Mouse (Mus musculus) MN1 (cell line): ENCODE measurements around the gene Sec24a.
A peak's percentile ranks its signal among the peaks of the same experiment; 100 is the strongest.
"Not testable (repeated sequence)": the region's sequence is repeated elsewhere in the genome, so short reads cannot be mapped to it uniquely, and the experiment has no call there.

Source experiments
- DNase-seq: peaks from one replicate; pipeline ENCODE4 v3.0.0-alpha.2; 2016; ENCODE audit warnings: low spot score

Sec24a gene

GRCm38 (mm10) chr11:51759941-51760657, 3.3 kb downstream of the Sec24a start:
- DNase-seq, result no peak

DNA sequence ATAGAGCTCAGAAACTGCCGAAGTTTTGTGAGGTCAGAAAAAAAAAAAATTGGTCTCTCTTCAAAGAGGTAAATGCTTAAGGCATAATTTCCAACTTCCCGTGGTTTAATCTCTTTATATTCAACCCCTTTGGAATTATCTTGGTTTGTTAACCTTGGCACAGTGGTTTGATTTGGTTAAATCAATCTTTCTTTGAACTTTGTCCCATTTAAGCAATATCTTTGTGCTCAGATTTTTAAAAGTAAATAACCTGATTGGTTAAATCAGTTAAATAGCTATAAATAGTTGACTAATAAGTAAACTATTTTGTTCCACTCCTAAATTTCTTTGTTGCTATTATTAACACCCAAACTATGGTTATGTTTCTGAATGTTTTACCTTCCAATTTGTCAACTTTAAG, 4.2 kb downstream of the Sec24a start:
- no peak for DNase-seq

DNA sequence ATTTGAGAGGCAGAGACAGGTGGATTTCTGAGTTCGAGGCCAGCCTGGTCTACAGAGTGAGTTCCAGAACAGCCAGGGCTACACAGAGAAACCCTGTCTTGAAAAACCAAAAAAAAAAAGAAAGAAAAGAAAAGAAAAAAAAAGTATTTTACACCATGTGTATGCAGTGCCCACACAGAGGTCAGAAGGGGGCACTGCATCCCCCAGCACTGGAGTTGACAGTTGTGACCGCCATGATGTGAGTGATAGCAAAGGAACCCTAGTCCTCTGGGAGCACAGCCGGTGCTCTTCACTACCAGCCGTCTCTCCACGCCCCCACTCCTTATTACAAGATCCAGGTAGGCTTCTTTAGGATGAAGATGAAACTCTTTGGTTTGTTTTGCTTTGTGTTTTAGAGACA, 5.2 kb downstream of the Sec24a start:
- DNase-seq, result not testable (repeated sequence)

GRCm38 (mm10) chr11:51757625-51758024, 5.8 kb downstream of the Sec24a start:
- DNase-seq, result no peak

GRCm38 (mm10) chr11:51757023-51757422, 6.4 kb downstream of the Sec24a start:
- no peak for DNase-seq

- DNase-seq, result peak; percentile 99
Observed at GRCm38 (mm10) chr11:51756352-51756771, 7.1 kb downstream of the Sec24a start.

DNA sequence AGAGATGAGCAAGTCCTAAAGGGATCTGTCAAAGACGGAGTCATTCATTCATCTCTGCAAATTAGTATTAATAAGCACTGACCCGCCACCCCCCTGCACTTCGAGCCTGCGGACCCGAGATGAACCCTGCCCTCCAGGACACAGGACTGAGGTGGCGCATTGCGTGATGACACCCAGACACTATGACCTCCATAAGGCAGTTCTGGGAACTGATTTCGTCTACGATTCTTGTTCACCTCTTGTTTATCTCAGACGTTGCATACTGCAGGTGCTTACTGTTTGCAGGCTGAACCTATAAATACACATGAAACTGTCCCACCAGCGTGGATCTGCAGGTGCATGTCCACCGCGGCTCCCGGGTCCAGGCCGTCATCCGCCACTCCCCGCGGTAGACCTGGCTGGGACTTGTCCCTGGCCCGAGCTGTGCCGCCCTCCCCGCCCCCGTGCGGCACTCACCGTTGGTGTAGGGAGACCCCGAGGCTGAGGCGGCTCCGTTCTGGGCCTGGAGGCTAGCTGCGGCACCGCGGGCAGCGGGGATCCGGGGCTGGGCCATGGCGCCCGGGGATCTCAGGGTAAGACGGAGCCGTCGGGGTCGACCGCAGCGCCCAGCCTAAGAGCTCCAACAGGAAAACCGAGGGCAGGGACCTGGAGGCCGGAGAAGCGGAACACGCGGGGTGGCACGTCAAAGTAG, 7.7 kb downstream of the Sec24a start:
- peak; percentile 67 for DNase-seq

- not testable (repeated sequence) for DNase-seq
Observed at GRCm38 (mm10) chr11:51751623-51752225, 11.7 kb downstream of the Sec24a start.

DNA sequence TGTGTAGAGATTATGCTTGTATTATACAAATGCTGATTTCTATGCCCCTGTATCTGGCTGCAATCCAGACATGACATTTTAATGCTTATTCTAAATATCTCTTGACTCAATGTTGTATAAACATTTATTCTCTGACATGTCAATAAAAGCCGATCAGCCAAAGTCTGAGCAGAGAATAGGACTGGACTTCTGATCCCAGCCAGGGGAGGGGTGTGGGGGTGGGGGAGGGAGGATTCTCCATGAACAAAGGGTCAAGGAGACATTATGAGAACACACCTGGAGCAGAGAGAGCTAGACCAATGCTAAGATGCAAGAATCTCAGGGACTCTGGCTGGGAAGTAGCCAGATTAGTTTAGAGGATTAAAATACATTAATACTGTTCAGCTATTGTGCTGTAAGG, 17.3 kb downstream of the Sec24a start:
- no peak for DNase-seq

- no peak for DNase-seq
Observed at GRCm38 (mm10) chr11:51740701-51741100, 22.7 kb downstream of the Sec24a start.

GRCm38 (mm10) chr11:51738651-51739403, 24.6 kb downstream of the Sec24a start:
- DNase-seq, result no peak

- not testable (repeated sequence) for DNase-seq
Observed at GRCm38 (mm10) chr11:51734218-51734617, 29.2 kb downstream of the Sec24a start.

DNA sequence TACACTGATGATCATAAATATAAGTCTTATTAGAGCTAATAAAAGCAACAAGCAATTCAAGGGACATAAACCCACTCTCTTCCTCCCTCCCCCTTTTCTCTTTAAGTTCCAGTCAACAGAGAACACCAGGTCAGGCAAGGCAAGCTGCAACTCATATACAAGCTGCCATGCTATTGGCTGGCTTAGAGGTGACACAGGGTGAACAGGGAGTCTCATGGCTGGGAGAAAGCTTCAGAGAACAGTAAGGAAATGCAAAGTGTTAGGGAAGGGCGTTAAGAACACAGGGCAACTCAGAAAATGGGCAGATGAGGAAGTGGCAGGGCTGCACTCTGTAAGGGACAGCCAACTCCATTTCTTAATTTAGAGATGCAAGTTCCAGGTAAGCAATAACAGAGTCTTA, 30.6 kb downstream of the Sec24a start:
- DNase-seq, result no peak

DNA sequence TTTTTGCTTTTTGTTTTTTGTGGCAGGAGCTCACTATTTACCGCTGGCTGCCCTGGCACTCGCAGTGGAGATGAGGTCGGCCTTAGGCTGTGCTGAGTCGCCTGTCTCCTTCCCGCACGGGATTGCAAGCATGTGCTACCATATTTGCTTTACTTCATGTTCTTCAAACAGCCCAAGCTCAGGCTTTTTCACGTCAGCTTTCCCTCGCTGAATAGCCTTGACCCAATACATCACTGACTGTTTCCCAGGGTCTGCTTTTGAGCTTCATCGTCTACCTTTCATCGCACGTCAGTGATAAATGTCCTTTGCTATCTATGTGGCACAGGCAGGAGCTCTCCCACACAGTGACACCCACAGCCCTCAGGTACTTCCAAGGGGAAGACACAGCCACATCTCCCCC, 42.4 kb downstream of the Sec24a start:
- DNase-seq, result no peak

DNA sequence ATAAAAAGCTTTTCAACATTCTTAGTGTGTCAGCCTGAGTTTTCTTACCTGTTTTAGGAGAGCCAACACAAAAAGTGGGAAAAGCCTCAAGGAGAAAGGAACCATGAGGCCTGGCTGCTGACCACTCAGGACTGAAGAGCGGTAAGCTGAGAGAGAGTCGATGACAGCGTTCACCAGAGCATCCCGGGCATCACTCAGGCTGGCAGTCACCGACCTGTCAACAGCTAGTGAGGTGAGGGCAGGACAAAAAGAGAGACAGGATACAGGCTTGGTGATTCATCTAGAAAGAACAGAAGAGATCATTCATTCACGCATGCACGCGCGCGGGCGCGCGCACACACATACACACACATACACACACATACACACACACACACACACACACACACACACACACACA, 56.4 kb downstream of the Sec24a start:
- no peak for DNase-seq

GRCm38 (mm10) chr11:51706451-51706850, 57.0 kb downstream of the Sec24a start:
- no peak for DNase-seq

DNA sequence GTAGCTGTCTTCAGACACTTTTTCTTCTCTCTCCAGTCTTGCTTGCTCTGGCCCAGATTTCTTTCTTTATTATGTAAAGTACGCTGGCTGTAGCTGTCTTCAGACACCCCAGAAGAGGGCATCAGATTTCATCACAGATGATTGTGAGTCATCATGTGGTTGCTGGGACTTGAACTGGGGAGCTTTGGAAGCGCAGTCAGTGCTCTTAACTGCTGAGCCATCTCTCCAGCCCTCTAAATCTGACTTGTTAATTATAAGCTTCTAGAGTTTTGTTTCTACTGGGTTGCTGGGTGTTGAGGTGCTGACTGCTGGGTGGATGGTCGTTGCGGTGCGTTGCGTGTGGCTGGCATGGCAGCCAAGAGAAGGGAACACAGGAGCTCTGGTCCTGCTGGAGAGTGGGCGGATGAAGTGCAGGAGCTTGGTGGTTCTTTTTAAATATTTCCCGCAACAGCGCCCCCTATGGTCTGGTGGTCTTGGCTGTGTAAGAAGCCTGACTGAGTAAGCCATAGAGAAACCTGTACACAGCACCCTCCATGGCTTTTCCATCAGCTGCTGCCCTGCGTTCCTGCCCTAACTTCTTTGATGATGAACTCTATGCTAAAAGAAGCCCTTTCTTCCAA, 59.9 kb downstream of the Sec24a start:
- DNase-seq, result peak; percentile 51

- no peak for DNase-seq
Observed at GRCm38 (mm10) chr11:51702831-51703230, 60.6 kb downstream of the Sec24a start.

- DNase-seq, result no peak
Observed at GRCm38 (mm10) chr11:51694984-51695383, 68.5 kb downstream of the Sec24a start.

GRCm38 (mm10) chr11:51690597-51690996, 72.8 kb downstream of the Sec24a start:
- not testable (repeated sequence) for DNase-seq

DNA sequence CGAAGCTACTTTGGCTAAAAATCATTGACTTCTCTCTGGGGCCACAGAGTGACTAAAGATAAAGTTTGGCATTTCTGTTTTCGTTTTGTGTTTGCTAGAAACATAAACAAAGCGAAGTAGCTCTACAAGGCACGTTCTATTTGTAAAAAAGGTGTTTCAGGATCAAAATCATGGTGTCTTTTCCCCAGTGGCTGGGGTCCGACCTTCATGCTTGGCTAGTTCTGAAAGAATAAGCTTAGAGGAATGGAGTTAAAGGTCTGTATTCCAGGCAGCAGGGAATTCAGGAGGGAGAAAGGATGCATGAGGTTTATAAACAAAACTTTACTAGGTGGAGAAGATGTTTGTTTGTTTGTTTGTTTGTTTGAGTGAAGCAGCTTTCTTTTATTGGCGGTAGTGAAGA, 74.1 kb downstream of the Sec24a start:
- DNase-seq, result no peak
